ENCODE assay signal across 8 mouse cellular contexts in genomic region chr9:8042338-8043043, GRCm38 (mm10). TPM values are rescaled to one million over a fixed set of nuclear protein-coding genes. Genes with fewer than 3 reads are reported as not detected.
DNase-seq lines count a peak whose midpoint lies in the region; ATAC-seq lines count a peak whose summit lies in the region.

Gene Cfap300 (minus strand): TSS chr9:8042823.

- H3K4me2 ChIP-seq in hindbrain, embryonic 13.5 days: peak within 1 kb of the TSS; percentile 59

- H3K4me1 ChIP-seq in hindbrain, embryonic 13.5 days (replicated peaks): peaks cover 16% of the 10 kb centered on the region

- H3K27me3 ChIP-seq in hindbrain, embryonic 13.5 days: no peaks in the 10 kb centered on the region

- H3K36me3 ChIP-seq in hindbrain, embryonic 13.5 days: no peaks in the 10 kb centered on the region

- peak; percentile 97 for ATAC-seq in hindbrain, embryonic 13.5 days (ENCODE audit: low FRiP score)

- peak within 1 kb of the TSS; percentile 80 for H3K4me3 ChIP-seq in hindbrain, embryonic 13.5 days

- peak within 1 kb of the TSS; percentile 92 for H3K27ac ChIP-seq in hindbrain, embryonic 13.5 days

- WGBS in hindbrain, embryonic 13.5 days: under 1% methylated on average over 39 of the region's 39 CpGs

- no peaks in the 10 kb centered on the region for H3K9me3 ChIP-seq in hindbrain, embryonic 13.5 days

- peak within 1 kb of the TSS; percentile 87 for H3K9ac ChIP-seq in hindbrain, embryonic 13.5 days

- DNase-seq in T-cell, adult 2 months (ENCODE audit: low spot score): peak; percentile 87
- peak; percentile 96 to 97 for DNase-seq in cerebellum, postnatal 36 days
- peak; percentile 90 to 95 for DNase-seq in frontal cortex, postnatal 25 days (ENCODE audit: low spot score in 2 of 2)
- peak; percentile 94 to 97 for DNase-seq in layer of hippocampus, postnatal 14 days (ENCODE audit: low spot score in 2 of 2)
- peak; percentile 98 for DNase-seq in lung, postnatal 10 days
- peak; percentile 83 for DNase-seq in retina, adult 2 months (ENCODE audit: low read depth, low spot score)
- peak; percentile 95 for DNase-seq in thymus, postnatal 25 days

RNA-seq across cellular contexts. Expression of gene Cfap300, which starts in this region (rescaled TPM):
- 16.3 and 19.1 TPM in 2 replicates for polyA plus RNA-seq in hindbrain, embryonic 13.5 days (2015; fragmentation: Nextera tagmentation; extraction: Ambion mirVana)
- 1 to 10 TPM; 9.1 to 9.4 TPM for total RNA-seq in layer of hippocampus, postnatal 14 days (2021)

Comparison
In these comparisons a context has a peak if more than half of its experiments do, and no peak if none do; other contexts are left out.
1. Peak in every context shown above with its lines: DNase-seq, ATAC-seq, H3K4me3 ChIP-seq and H3K27ac ChIP-seq.